ENCODE assay signal across 8 mouse cellular contexts in the genomic region with DNA sequence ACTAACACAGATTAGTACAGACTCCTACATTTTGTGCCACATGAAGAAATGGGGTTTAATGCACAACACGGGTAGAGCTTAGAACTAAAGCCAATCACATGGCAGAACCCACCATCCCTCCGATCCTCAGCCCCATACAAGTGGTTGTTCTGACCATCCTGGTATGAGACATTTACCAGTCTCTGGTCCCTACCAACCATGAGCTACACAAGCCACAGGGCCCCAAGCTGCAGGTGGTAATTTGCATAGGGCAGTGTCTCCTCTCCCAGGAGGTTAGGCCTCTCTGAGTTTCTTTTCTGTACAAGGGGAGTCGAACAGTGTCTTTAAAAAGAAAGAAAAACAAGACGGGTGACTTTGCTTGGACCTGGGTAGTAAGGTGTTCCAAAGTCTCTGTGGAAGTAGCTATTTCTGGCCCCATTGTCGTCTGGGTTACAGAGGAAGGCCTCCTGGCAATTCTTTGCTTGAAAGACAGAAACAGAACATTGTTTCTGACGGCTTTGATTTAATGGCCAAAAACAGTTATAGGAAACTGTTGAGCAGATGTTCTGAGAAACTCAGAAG. TPM values are rescaled to one million over a fixed set of nuclear protein-coding genes. Genes with fewer than 3 reads are reported as not detected.
A peak's percentile ranks its signal among the peaks of the same experiment; 100 is the strongest.
DNase-seq lines count a peak whose midpoint lies in the region; ATAC-seq and TF ChIP-seq lines count a peak whose summit lies in the region.

No protein-coding gene starts in this region.

- no peak for ATAC-seq in forebrain, embryonic 14.5 days

- no peaks in the 10 kb centered on the region; the same call in 1 of the 2 replicates for H3K36me3 ChIP-seq in heart, adult 2 months (ENCODE audit: control insufficient read depth, insufficient read depth, low read length)
- no peaks in the 10 kb centered on the region for H3K36me3 ChIP-seq in heart, embryonic 10.5 days
- H3K36me3 ChIP-seq in thymus, adult 2 months (ENCODE audit: control insufficient read depth, insufficient read depth, low read length), result no peaks in the 10 kb centered on the region
- H3K36me3 ChIP-seq in forebrain, embryonic 14.5 days (ENCODE audit: control insufficient read depth, insufficient read depth, low read length), result no peaks in the 10 kb centered on the region

- peak in 1 of 2 experiments; percentile 46 for DNase-seq in heart, adult 2 months
- DNase-seq in heart, embryonic 10.5 days (ENCODE audit: low spot score), result no peak
- DNase-seq in left cerebral cortex, adult 2 months (ENCODE audit: extremely low spot score in 1 of 2, low spot score in 2 of 2), result no peak
- no peak for DNase-seq in left cerebral cortex, adult 11 months (ENCODE audit: low spot score)
- DNase-seq in thymus, adult 2 months, result peak; percentile 61
- no peak for DNase-seq in forebrain, embryonic 14.5 days (ENCODE audit: low spot score)
- DNase-seq in gastrocnemius, adult 8-10 months (ENCODE audit: low spot score in 2 of 2), result no peak

- WGBS in heart, adult 2 months, result 49% methylated on average over 6 of the region's 6 CpGs
- WGBS in heart, embryonic 10.5 days, result 64% methylated on average over 6 of the region's 6 CpGs
- 2% methylated on average over 6 of the region's 6 CpGs for WGBS in thymus, adult 2 months
- WGBS in forebrain, embryonic 14.5 days, result 68% methylated on average over 6 of the region's 6 CpGs

- H3K27ac ChIP-seq in heart, adult 2 months, result peak overlapping the region; percentile 78
- H3K27ac ChIP-seq in heart, embryonic 10.5 days, result no peak overlapping the region
- H3K27ac ChIP-seq in left cerebral cortex, adult 2 months, result peak overlapping the region; percentile 57
- peak overlapping the region; percentile 92 for H3K27ac ChIP-seq in brown adipose tissue, adult 24 weeks (replicated peaks; ENCODE audit: low read depth, low read length)
- peak overlapping the region; percentile 94 for H3K27ac ChIP-seq in thymus, adult 2 months (ENCODE audit: control insufficient read depth, insufficient read depth, low read length)
- H3K27ac ChIP-seq in forebrain, embryonic 14.5 days (ENCODE audit: low read depth, low read length), result no peak overlapping the region

- H3K9ac ChIP-seq in heart, adult 2 months (ENCODE audit: low read depth, low read length), result no peak overlapping the region; the same call in 1 of the 2 replicates
- H3K9ac ChIP-seq in forebrain, embryonic 14.5 days (ENCODE audit: low read length), result no peak overlapping the region

- no peaks in the 10 kb centered on the region for H3K9me3 ChIP-seq in heart, embryonic 10.5 days
- no peaks in the 10 kb centered on the region for H3K9me3 ChIP-seq in forebrain, embryonic 14.5 days (replicated peaks; ENCODE audit: control insufficient read depth, low read length)

- intact Hi-C loops in heart, adult 2 months (cut with DNase I), result loop anchor here (2.0 to 5.0 kb wide), 2 partner anchors 18 to 79 kb away; no protein-coding TSS in a partner anchor
- intact Hi-C loops in left cerebral cortex, adult 2 months (cut with DNase I), result no loop called here

- no peaks in the 10 kb centered on the region for H3K27me3 ChIP-seq in heart, adult 2 months (ENCODE audit: control insufficient read depth, insufficient read depth, low read length)
- peaks cover 19% of the 10 kb centered on the region; the same call in 1 of the 2 replicates for H3K27me3 ChIP-seq in heart, embryonic 10.5 days (ENCODE audit: insufficient read depth, poor library complexity, severe bottlenecking)
- no peaks in the 10 kb centered on the region for H3K27me3 ChIP-seq in thymus, adult 2 months (ENCODE audit: control insufficient read depth, insufficient read depth, low read length)
- no peaks in the 10 kb centered on the region for H3K27me3 ChIP-seq in forebrain, embryonic 14.5 days (replicated peaks; ENCODE audit: control insufficient read depth, insufficient read depth, low read length)

- H3K79me2 ChIP-seq in heart, adult 2 months (replicated peaks; ENCODE audit: control insufficient read depth, insufficient read depth, low read length), result no peaks in the 10 kb centered on the region

- 0 out of 2 replicates have a peak, but pooled peaks have one; percentile 12 for TF ChIP-seq EP300 in heart, adult 2 months (IDR thresholded peaks at IDR 0.05; ENCODE audit: insufficient read depth, low read depth, low read length)

- H3K4me1 ChIP-seq in heart, adult 2 months (ENCODE audit: control insufficient read depth, insufficient read depth, low read length), result peaks cover 15% of the 10 kb centered on the region
- H3K4me1 ChIP-seq in heart, embryonic 10.5 days, result peaks cover 22% of the 10 kb centered on the region; the same call in 1 of the 2 replicates
- H3K4me1 ChIP-seq in brown adipose tissue, adult 24 weeks (ENCODE audit: control insufficient read depth, insufficient read depth, insufficient read length, low read length), result peaks cover 18% of the 10 kb centered on the region
- H3K4me1 ChIP-seq in thymus, adult 2 months (replicated peaks; ENCODE audit: control insufficient read depth, insufficient read depth, low read length), result peaks cover 74% of the 10 kb centered on the region
- 0 out of 2 replicates have a peak, but pooled peaks cover 2% of the 10 kb centered on the region for H3K4me1 ChIP-seq in forebrain, embryonic 14.5 days (ENCODE audit: control insufficient read depth, insufficient read depth, low read length)

- H3K4me2 ChIP-seq in forebrain, embryonic 14.5 days (ENCODE audit: low read length), result no peak overlapping the region

- TF ChIP-seq CTCF in heart, adult 2 months (IDR thresholded peaks at IDR 0.05), result no peak
- TF ChIP-seq CTCF in left cerebral cortex, adult 2 months (IDR thresholded peaks at IDR 0.05), result no peak
- no peak for TF ChIP-seq CTCF in thymus, adult 2 months (IDR thresholded peaks at IDR 0.05; ENCODE audit: borderline replicate concordance, control insufficient read depth, extremely low read depth, insufficient read depth, low read length, poor library complexity)

- TF ChIP-seq POLR2A in heart, adult 2 months (IDR thresholded peaks at IDR 0.05; ENCODE audit: insufficient read depth, low read depth, low read length), result no peak
- TF ChIP-seq POLR2A in thymus, adult 2 months (IDR thresholded peaks at IDR 0.05; ENCODE audit: control insufficient read depth, extremely low read depth, insufficient read depth, low read length, poor library complexity), result no peak

- H3K4me3 ChIP-seq in heart, adult 2 months, result no peak overlapping the region
- no peak overlapping the region for H3K4me3 ChIP-seq in heart, embryonic 10.5 days
- H3K4me3 ChIP-seq in left cerebral cortex, adult 2 months, result no peak overlapping the region
- no peak overlapping the region for H3K4me3 ChIP-seq in brown adipose tissue, adult 24 weeks (ENCODE audit: insufficient read depth, low read depth, low read length)
- no peak overlapping the region for H3K4me3 ChIP-seq in thymus, adult 2 months (ENCODE audit: control insufficient read depth, insufficient read depth, low read length)
- H3K4me3 ChIP-seq in forebrain, embryonic 14.5 days (ENCODE audit: low read depth, low read length), result no peak overlapping the region

RNA-seq across cellular contexts. Expression of a gene that starts 23.1 kb away (rescaled TPM):
- total RNA-seq in heart, adult 2 months (2021), result 10 to 100 TPM; 40.7 to 48.7 TPM
- polyA plus RNA-seq in heart, adult 2 months (2012; rRNA removed), result 22.6 and 39.6 TPM in 2 replicates
- 47.2 and 50.2 TPM in 2 replicates for polyA plus RNA-seq in heart, embryonic 10.5 days (2016; fragmentation: Nextera tagmentation; extraction: Ambion mirVana)
- 10 to 100 TPM in 1 of 2 experiments, 1 to 10 TPM in 1; 7.8 to 11.2 TPM for total RNA-seq in left cerebral cortex, adult 2 months (2021)
- 13.4 and 18.7 TPM in 2 replicates for polyA plus RNA-seq in brown adipose tissue, adult 24 weeks (2012; ENCODE audit: insufficient read depth, insufficient read length, missing spikeins)
- polyA plus RNA-seq in thymus, adult 2 months (2012; rRNA removed), result 272 and 400 TPM in 2 replicates
- polyA plus RNA-seq in forebrain, embryonic 14.5 days (2014; fragmentation: Nextera tagmentation; extraction: Ambion mirVana), result 14.5 and 18.1 TPM in 2 replicates
- 10 to 100 TPM in 1 of 4 experiments, 1 to 10 TPM in 3; 7.8 to 12.6 (median 9.5) TPM for total RNA-seq in gastrocnemius, adult 8-10 months (2022)

Comparison
In these comparisons a context has a peak if more than half of its experiments do, and no peak if none do; other contexts are left out.
1. H3K27ac ChIP-seq: peak in heart, adult 2 months (single experiment), left cerebral cortex, adult 2 months (single experiment), brown adipose tissue, adult 24 weeks (single experiment) and thymus, adult 2 months (single experiment); none in heart, embryonic 10.5 days (single experiment) and forebrain, embryonic 14.5 days (single experiment).